Mouse (Mus musculus) inflammation-experienced regulatory T-cells, adult 16 weeks (primary cell): ENCODE data around the gene Ddr2. TPM values are rescaled to one million over a fixed set of nuclear protein-coding genes. Genes with fewer than 3 reads are reported as not detected.

ENCODE experiments used
- polyA plus RNA-seq: library from polyadenylated mRNA; unstranded; fragments of 100-300 nt; shearing (Covaris generic); gene quantifications from one replicate; pipeline ENCODE4 v1.2.1, GENCODE M21; 2017

Gene Ddr2
- not detected for polyA plus RNA-seq

DNA sequence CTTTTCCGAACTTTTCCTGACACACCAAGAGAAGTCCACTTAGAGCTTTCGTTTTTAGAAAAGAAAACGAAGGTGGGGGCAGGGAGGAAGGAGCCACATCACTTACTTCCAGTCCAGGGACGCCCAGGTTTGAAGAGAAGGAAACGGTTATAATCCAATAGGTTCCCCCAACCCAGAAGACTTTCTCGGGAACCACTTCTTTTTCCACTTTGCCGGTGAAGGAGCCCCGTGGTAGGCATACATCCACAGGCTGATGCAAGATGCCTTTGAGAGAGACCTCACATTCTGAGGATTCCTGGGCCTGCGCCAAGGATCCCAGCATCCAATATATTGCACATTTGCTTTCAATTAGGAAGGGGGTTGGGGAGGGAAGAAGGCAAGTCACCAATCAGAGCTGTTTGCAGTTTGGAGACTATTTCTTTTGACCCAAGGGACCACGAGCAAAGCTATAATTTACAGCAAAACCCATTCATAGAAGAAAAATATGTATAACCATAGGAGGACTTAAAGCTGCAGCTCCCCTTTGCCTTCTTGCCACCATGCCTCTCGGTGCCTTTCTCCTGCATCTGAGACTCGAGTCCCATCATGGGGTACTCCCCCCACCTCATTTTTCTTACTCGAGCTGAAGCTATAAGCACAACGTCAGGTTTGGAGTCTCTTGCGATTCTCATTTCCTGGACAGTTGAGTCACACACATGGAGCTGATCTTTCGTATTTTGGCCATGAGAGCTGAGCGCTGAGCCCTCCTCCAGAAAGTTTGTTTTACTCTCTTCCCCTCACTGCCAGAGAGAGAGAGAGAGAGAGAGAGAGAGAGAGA lies at the start of gene Ddr2:
Gene Ddr2, minus strand, starts transcription at position 247 of the 817 bp plus-strand sequence.

GRCm38 (mm10) chr1:169968792-169969515 lies 141.6 kb downstream of the Ddr2 start, which contains the start of gene Hsd17b7:
Hsd17b7 (minus strand) TSS chr1:169969241.

DNA sequence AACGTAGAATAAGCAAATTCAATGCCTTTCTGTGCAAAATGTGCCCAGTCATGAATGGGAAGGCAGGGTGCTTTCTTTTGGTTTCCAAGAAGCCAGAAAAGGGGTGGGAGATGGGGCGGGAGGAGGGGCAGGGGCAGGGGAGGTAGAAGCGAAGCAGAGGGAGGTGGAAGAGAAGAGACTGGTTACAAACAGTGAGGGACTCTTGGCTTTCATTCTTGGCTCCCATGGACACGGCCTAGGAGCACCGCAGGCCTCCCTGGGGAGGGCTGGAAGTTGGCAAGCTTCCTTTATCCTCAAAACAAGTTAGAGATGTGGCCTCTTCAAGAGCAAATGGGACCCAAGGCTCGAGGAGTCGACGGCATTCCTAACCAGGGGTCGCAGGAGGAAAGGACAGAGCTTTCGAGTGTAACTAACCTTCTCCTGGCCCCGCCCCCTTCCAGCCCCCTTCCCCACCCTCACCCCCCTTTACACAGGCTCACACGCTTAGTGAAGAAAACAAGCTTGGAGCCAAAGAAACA lies 182.0 kb downstream of the Ddr2 start, which contains the start of gene Ccdc190:
Gene Ccdc190, plus strand, starts transcription at position 195 of the 518 bp plus-strand sequence.

Other genes with a start within 250 kb of the Ddr2 start
- gene Ccdc190, start 182.1 kb downstream of the Ddr2 start, polyA plus RNA-seq: not detected
- 7.3 TPM for gene Hsd17b7, start 141.5 kb downstream of the Ddr2 start, polyA plus RNA-seq
- 17.3 TPM for gene Uap1, start 64.2 kb upstream of the Ddr2 start, polyA plus RNA-seq
- 7.2 TPM for gene Uhmk1, start 104.6 kb upstream of the Ddr2 start, polyA plus RNA-seq
- gene Sh2d1b2, start 122.0 kb upstream of the Ddr2 start, polyA plus RNA-seq: not detected
- 0.45 TPM for gene Sh2d1b1, start 166.6 kb upstream of the Ddr2 start, polyA plus RNA-seq
- gene Gm7694, start 195.6 kb upstream of the Ddr2 start, polyA plus RNA-seq: not detected
- gene Spata46, start 198.0 kb upstream of the Ddr2 start, polyA plus RNA-seq: not detected